Mouse (Mus musculus): Measurements from ENCODE around the gene Gjb6. TPM values are rescaled to one million over a fixed set of nuclear protein-coding genes. Genes with fewer than 3 reads are reported as not detected.
A peak's percentile ranks its signal among the peaks of the same experiment; 100 is the strongest.

Gene Gjb6
- total RNA-seq (2014; rRNA removed) (13.8 and 18.3 TPM in 2 replicates), polyA plus RNA-seq (2015; fragmentation: Nextera tagmentation; extraction: Ambion mirVana) (18.1 and 18.7 TPM in 2 replicates)

DNA sequence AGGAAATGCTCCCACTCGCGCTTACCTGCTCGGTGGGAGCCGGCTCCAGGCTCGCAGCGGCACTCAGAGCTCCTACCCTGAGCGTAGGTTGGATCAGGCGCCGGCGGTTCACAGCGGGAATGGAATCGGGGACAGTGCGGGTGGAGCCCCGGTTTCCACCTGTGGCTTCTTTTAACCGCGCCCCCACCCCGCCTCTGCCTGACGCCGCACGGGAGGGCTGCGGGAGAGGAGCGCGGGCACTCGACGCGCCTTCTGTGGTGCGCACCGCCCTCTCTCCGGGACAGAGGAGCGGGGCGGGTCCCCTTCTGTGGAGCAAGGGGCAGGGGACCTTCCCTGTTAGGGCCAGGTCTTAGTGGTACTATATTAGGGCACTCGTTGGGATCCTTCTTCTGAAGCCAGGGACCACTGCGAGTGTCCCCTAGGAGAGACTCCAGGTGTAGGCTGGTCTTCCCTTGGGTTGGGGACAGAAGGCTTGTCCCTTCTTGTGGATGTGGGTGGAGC, at the start of gene Gjb6:
TSS of gene Gjb6 (minus strand) at position 451 of the 501 bp plus-strand sequence.
- Histone ChIP-seq H3K36me3 (ENCODE audit: insufficient read depth) (no peaks in the 10 kb centered on the region), H3K4me2 (ENCODE audit: low read depth) (peak within 1 kb of the TSS; percentile 77), H3K9me3 (ENCODE audit: low read length) (no peaks in the 10 kb centered on the region), H3K27ac (ENCODE audit: low read depth, low read length) (no peak within 1 kb of the TSS), H3K4me3 (ENCODE audit: low read depth, low read length) (peak within 1 kb of the TSS; percentile 39), H3K4me1 (ENCODE audit: insufficient read depth) (no peaks in the 10 kb centered on the region), H3K27me3 (ENCODE audit: insufficient read depth, low read length) (peaks cover 24% of the 10 kb centered on the region), H3K9ac (peak within 1 kb of the TSS; percentile 18)
- 2% methylated on average over 33 of the region's 33 CpGs for whole genome bisulfite sequencing
- ATAC-seq (peak; percentile 50), DNase-seq (no peak)
- TF ChIP-seq CTCF (IDR thresholded peaks at IDR 0.05; ENCODE audit: low read depth): no peak

DNA sequence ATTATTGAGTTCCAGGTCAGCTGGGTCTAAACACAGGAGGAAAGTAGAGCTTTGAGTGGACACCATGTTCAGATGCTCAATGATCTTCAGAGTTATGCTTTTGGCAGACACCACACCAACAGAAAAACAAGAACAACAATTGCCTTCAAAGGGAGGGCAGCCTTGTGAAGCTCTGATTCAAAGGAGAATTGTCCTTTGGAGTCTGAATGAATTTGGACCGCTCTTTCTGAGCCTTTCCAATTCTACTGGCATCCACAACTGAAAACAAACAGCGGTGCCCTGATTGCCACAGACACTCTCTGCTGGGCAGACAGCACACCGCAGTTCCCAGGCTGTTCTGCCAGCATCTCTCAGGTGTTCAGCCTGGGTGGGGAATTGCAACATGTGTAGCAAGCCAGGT, 32.1 kb upstream of the Gjb6 start:
- H3K4me1 ChIP-seq (ENCODE audit: insufficient read depth): no peaks in the 10 kb centered on the region
- TF ChIP-seq CTCF (IDR thresholded peaks at IDR 0.05; ENCODE audit: low read depth): no peak
- no peak for DNase-seq
- ATAC-seq: no peak
- WGBS: 65% methylated on average over 3 of the region's 3 CpGs
- no peak overlapping the region for H3K9ac ChIP-seq
- no peak overlapping the region for H3K27ac ChIP-seq (ENCODE audit: low read depth, low read length)
- H3K4me3 ChIP-seq (ENCODE audit: low read depth, low read length): no peak overlapping the region
- no peaks in the 10 kb centered on the region for H3K9me3 ChIP-seq (ENCODE audit: low read length)
- H3K27me3 ChIP-seq (ENCODE audit: insufficient read depth, low read length): no peaks in the 10 kb centered on the region
- H3K36me3 ChIP-seq (ENCODE audit: insufficient read depth): no peaks in the 10 kb centered on the region
- H3K4me2 ChIP-seq (ENCODE audit: low read depth): no peak overlapping the region

GRCm38 (mm10) chr14:57161833-57162232, 28.4 kb upstream of the Gjb6 start:
- Histone ChIP-seq H3K36me3 (ENCODE audit: insufficient read depth) (no peaks in the 10 kb centered on the region), H3K4me3 (ENCODE audit: low read depth, low read length) (no peak overlapping the region), H3K27me3 (ENCODE audit: insufficient read depth, low read length) (no peaks in the 10 kb centered on the region), H3K9me3 (ENCODE audit: low read length) (no peaks in the 10 kb centered on the region), H3K4me2 (ENCODE audit: low read depth) (no peak overlapping the region), H3K4me1 (ENCODE audit: insufficient read depth) (no peaks in the 10 kb centered on the region), H3K27ac (ENCODE audit: low read depth, low read length) (no peak overlapping the region), H3K9ac (no peak overlapping the region)
- no peak for TF ChIP-seq CTCF (IDR thresholded peaks at IDR 0.05; ENCODE audit: low read depth)
- WGBS: 52% methylated on average over 2 of the region's 2 CpGs
- ATAC-seq (no peak), DNase-seq (no peak)

DNA sequence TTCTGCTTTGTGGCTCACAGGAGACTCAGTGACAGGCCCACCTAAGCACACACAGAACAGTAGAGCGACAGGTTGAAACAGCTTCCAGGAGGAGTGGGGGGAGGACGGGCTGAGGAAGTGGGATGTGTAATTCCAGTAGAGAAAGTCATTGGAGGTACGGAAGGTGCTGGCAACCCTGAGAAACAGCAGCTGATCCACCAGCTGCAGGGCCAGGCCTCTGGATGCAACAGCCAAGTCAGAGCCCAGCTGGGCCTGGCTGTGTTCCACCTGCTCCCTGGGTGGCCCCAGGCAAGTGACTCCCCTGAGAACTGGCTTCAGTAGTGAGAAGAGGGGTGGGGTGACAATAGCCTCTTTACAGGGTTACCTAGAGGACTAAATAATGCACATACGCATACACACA, 27.8 kb upstream of the Gjb6 start:
- Histone ChIP-seq H3K36me3 (ENCODE audit: insufficient read depth) (no peaks in the 10 kb centered on the region), H3K9me3 (ENCODE audit: low read length) (no peaks in the 10 kb centered on the region), H3K27ac (ENCODE audit: low read depth, low read length) (no peak overlapping the region), H3K4me1 (ENCODE audit: insufficient read depth) (no peaks in the 10 kb centered on the region), H3K9ac (no peak overlapping the region), H3K4me3 (ENCODE audit: low read depth, low read length) (no peak overlapping the region), H3K27me3 (ENCODE audit: insufficient read depth, low read length) (no peaks in the 10 kb centered on the region), H3K4me2 (ENCODE audit: low read depth) (no peak overlapping the region)
- ATAC-seq (peak; percentile 45), DNase-seq (peak; percentile 14)
- WGBS: 71% methylated on average over 4 of the region's 4 CpGs
- TF ChIP-seq CTCF (IDR thresholded peaks at IDR 0.05; ENCODE audit: low read depth): no peak

DNA sequence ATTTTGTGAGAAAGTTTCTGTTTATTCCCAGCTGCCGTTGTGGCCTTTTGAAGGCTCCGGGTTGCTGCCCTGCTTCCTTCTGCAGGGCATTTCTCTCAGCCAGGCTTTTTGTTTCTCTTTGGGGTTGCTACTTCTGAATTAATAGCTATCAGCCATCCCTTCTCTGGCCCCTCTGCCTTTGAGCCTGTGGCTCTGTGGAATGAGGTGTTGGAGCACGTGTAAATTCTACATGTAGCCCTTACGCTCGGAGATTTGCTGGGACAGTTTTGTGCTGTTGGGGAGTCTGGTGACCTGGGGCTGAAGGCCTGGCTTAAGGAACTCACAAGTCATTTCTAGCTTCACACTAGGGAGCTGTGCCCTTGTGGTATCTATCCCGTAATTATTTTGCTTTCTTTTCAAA, 21.5 kb upstream of the Gjb6 start:
- 40% methylated on average over 6 of the region's 6 CpGs for WGBS

GRCm38 (mm10) chr14:57145741-57146140, 12.3 kb upstream of the Gjb6 start:
- no peak overlapping the region for H3K27ac ChIP-seq (ENCODE audit: low read depth, low read length)
- WGBS: 51% methylated on average over 4 of the region's 4 CpGs
- no peaks in the 10 kb centered on the region for H3K9me3 ChIP-seq (ENCODE audit: low read length)
- no peak overlapping the region for H3K4me3 ChIP-seq (ENCODE audit: low read depth, low read length)
- peak; percentile 93 for ATAC-seq
- DNase-seq: peak; percentile 48
- no peak for TF ChIP-seq CTCF (IDR thresholded peaks at IDR 0.05; ENCODE audit: low read depth)
- H3K27me3 ChIP-seq (ENCODE audit: insufficient read depth, low read length): no peaks in the 10 kb centered on the region
- H3K36me3 ChIP-seq (ENCODE audit: insufficient read depth): no peaks in the 10 kb centered on the region
- no peaks in the 10 kb centered on the region for H3K4me1 ChIP-seq (ENCODE audit: insufficient read depth)
- no peak overlapping the region for H3K4me2 ChIP-seq (ENCODE audit: low read depth)
- no peak overlapping the region for H3K9ac ChIP-seq

More for the DNA sequence above, 21.5 kb upstream of the Gjb6 start:
- Histone ChIP-seq H3K4me1 (ENCODE audit: insufficient read depth) (no peaks in the 10 kb centered on the region), H3K9me3 (ENCODE audit: low read length) (no peaks in the 10 kb centered on the region), H3K36me3 (ENCODE audit: insufficient read depth) (no peaks in the 10 kb centered on the region), H3K4me2 (ENCODE audit: low read depth) (no peak overlapping the region), H3K27ac (ENCODE audit: low read depth, low read length) (no peak overlapping the region), H3K4me3 (ENCODE audit: low read depth, low read length) (no peak overlapping the region), H3K27me3 (ENCODE audit: insufficient read depth, low read length) (no peaks in the 10 kb centered on the region; the same call in 1 of the 2 replicates), H3K9ac (no peak overlapping the region)
- TF ChIP-seq CTCF (IDR thresholded peaks at IDR 0.05; ENCODE audit: low read depth): no peak
- DNase-seq (no peak), ATAC-seq (no peak)

GRCm38 (mm10) chr14:57135265-57135664, 1.9 kb upstream of the Gjb6 start:
- Histone ChIP-seq H3K4me1 (ENCODE audit: insufficient read depth) (no peaks in the 10 kb centered on the region), H3K4me3 (ENCODE audit: low read depth, low read length) (no peak overlapping the region), H3K27me3 (ENCODE audit: insufficient read depth, low read length) (peaks cover 24% of the 10 kb centered on the region), H3K9ac (no peak overlapping the region), H3K9me3 (ENCODE audit: low read length) (no peaks in the 10 kb centered on the region), H3K36me3 (ENCODE audit: insufficient read depth) (no peaks in the 10 kb centered on the region), H3K27ac (ENCODE audit: low read depth, low read length) (no peak overlapping the region), H3K4me2 (ENCODE audit: low read depth) (no peak overlapping the region)
- ATAC-seq (no peak), DNase-seq (no peak)
- no peak for TF ChIP-seq CTCF (IDR thresholded peaks at IDR 0.05; ENCODE audit: low read depth)
- 52% methylated on average over 8 of the region's 8 CpGs for WGBS
